Mouse (Mus musculus) heart, embryonic 11.5 days (tissue): ENCODE measurements around the gene Trim16. TPM values are rescaled to one million over a fixed set of nuclear protein-coding genes. Genes with fewer than 3 reads are reported as not detected.

Experiments
- ATAC-seq: fragments of 200-750 bp; cut with Nextera tagmentation; replicated peaks from 2 replicates; pipeline ENCODE4 v1.8.0; 2017; ENCODE audit warnings: moderate library complexity; ENCODE audit not compliant: insufficient number of reproducible peaks, low FRiP score, low TSS enrichment
- H3K27ac ChIP-seq: fragments of 300-500 bp; sonication (generic); 2 replicates; pipeline ENCODE4 v1.5.1; 2014; ENCODE audit warnings: mild to moderate bottlenecking, low read depth, low read length
- H3K27me3 ChIP-seq: fragments of 300-500 bp; sonication (generic); 2 replicates; pipeline ENCODE4 v1.6.1; 2014; ENCODE audit warnings: mild to moderate bottlenecking, low read length, mixed read lengths; ENCODE audit not compliant: control insufficient read depth, insufficient read depth
- H3K36me3 ChIP-seq: fragments of 300-500 bp; sonication (generic); 2 replicates; pipeline ENCODE4 v1.6.1; 2014; ENCODE audit warnings: mild to moderate bottlenecking, low read length, moderate library complexity, mixed read lengths; ENCODE audit not compliant: control insufficient read depth, insufficient read depth
- H3K4me1 ChIP-seq: fragments of 300-500 bp; sonication (generic); 2 replicates; pipeline ENCODE4 v1.6.1; 2014; ENCODE audit warnings: low read length; ENCODE audit not compliant: control insufficient read depth, insufficient read depth
- H3K4me2 ChIP-seq: fragments of 300-500 bp; sonication (generic); 2 replicates; pipeline ENCODE4 v1.6.1; 2014; ENCODE audit warnings: mild to moderate bottlenecking, moderate library complexity
- H3K4me3 ChIP-seq: fragments of 300-500 bp; sonication (generic); 2 replicates; pipeline ENCODE4 v1.5.1; 2014; ENCODE audit warnings: low read depth, low read length
- H3K9ac ChIP-seq: fragments of 300-500 bp; sonication (generic); 2 replicates; pipeline ENCODE4 v1.6.1; 2014; ENCODE audit warnings: mild to moderate bottlenecking, low read depth, low read length, moderate library complexity
- H3K9me3 ChIP-seq: fragments of 300-500 bp; sonication (generic); replicated peaks from 2 replicates; pipeline ENCODE4 v1.6.1; 2016; ENCODE audit warnings: low read length; ENCODE audit not compliant: control insufficient read depth
- WGBS: fragments of 180-500 bp; shearing (Covaris S2); extraction: QIAGEN DNeasy Blood & Tissue Kit; methylation state at CpG from one replicate; pipeline ENCODE4 v1.1.7; 2014; ENCODE audit not compliant: insufficient replicate concordance; 5-methylcytosine and 5-hydroxymethylcytosine counted together
- polyA plus RNA-seq: library from polyadenylated mRNA; unstranded; fragments of >200 nt; fragmentation: Nextera tagmentation; extraction: Ambion mirVana; gene quantifications from 2 replicates; pipeline ENCODE4 v1.2.1, GENCODE M21; 2014

The Trim16 gene
- polyA plus RNA-seq, 1 experiment from 2014 or later = 3.9 TPM

GRCm38 (mm10) chr11:62825222-62826105 is 5.4 kb downstream of the Trim16 start:
- WGBS = 69% methylated on average over 9 of the region's 9 CpGs
- peaks cover 6% of the 10 kb centered on the region; the same call in 1 of the 2 replicates for H3K4me1 ChIP-seq
- no peak overlapping the region for H3K9ac ChIP-seq
- H3K27me3 ChIP-seq = no peaks in the 10 kb centered on the region
- no peak overlapping the region for H3K4me2 ChIP-seq
- ATAC-seq = no peak
- H3K9me3 ChIP-seq = no peaks in the 10 kb centered on the region
- H3K36me3 ChIP-seq = no peaks in the 10 kb centered on the region
- no peak overlapping the region for H3K27ac ChIP-seq
- no peak overlapping the region for H3K4me3 ChIP-seq

- Histone ChIP-seq H3K4me3 (no peak overlapping the region), H3K9me3 (no peaks in the 10 kb centered on the region), H3K27ac (no peak overlapping the region), H3K36me3 (no peaks in the 10 kb centered on the region), H3K4me2 (no peak overlapping the region), H3K4me1 (no peaks in the 10 kb centered on the region), H3K27me3 (no peaks in the 10 kb centered on the region), H3K9ac (no peak overlapping the region)
- ATAC-seq = no peak
- WGBS = 78% methylated on average over 6 of the region's 6 CpGs
These were observed 6.2 kb downstream of the Trim16 start for GRCm38 (mm10) chr11:62826106-62826733.

- Histone ChIP-seq H3K27ac (no peak overlapping the region), H3K4me1 (no peaks in the 10 kb centered on the region), H3K36me3 (no peaks in the 10 kb centered on the region), H3K9ac (no peak overlapping the region), H3K4me2 (no peak overlapping the region), H3K9me3 (no peaks in the 10 kb centered on the region), H3K27me3 (no peaks in the 10 kb centered on the region), H3K4me3 (no peak overlapping the region)
- ATAC-seq = no peak
- 85% methylated on average over 4 of the region's 4 CpGs for WGBS
These were observed 7.1 kb downstream of the Trim16 start for GRCm38 (mm10) chr11:62827135-62827534.

GRCm38 (mm10) chr11:62827911-62828310 is 7.9 kb downstream of the Trim16 start:
- Histone ChIP-seq H3K27ac (no peak overlapping the region), H3K4me2 (no peak overlapping the region), H3K9me3 (no peaks in the 10 kb centered on the region), H3K27me3 (no peaks in the 10 kb centered on the region), H3K9ac (no peak overlapping the region), H3K4me1 (no peaks in the 10 kb centered on the region), H3K4me3 (no peak overlapping the region), H3K36me3 (no peaks in the 10 kb centered on the region)
- ATAC-seq = no peak
- 72% methylated on average over 3 of the region's 3 CpGs for WGBS

- ATAC-seq = no peak
- H3K9me3 ChIP-seq = no peaks in the 10 kb centered on the region
- no peaks in the 10 kb centered on the region for H3K4me1 ChIP-seq
- no peak overlapping the region for H3K4me2 ChIP-seq
- no peaks in the 10 kb centered on the region for H3K27me3 ChIP-seq
- no peaks in the 10 kb centered on the region for H3K36me3 ChIP-seq
- H3K27ac ChIP-seq = no peak overlapping the region
- H3K4me3 ChIP-seq = no peak overlapping the region
- H3K9ac ChIP-seq = no peak overlapping the region
- 82% methylated on average over 2 of the region's 2 CpGs for WGBS
These were observed 10.4 kb downstream of the Trim16 start for GRCm38 (mm10) chr11:62830387-62830786.

- H3K4me3 ChIP-seq = no peak overlapping the region
- H3K9ac ChIP-seq = no peak overlapping the region
- no peaks in the 10 kb centered on the region for H3K36me3 ChIP-seq
- no peak overlapping the region for H3K4me2 ChIP-seq
- H3K9me3 ChIP-seq = no peaks in the 10 kb centered on the region
- no peaks in the 10 kb centered on the region for H3K27me3 ChIP-seq
- no peak for ATAC-seq
- H3K27ac ChIP-seq = no peak overlapping the region
- no peaks in the 10 kb centered on the region for H3K4me1 ChIP-seq
These were observed 11.9 kb downstream of the Trim16 start for GRCm38 (mm10) chr11:62831906-62832305.

- no peak for ATAC-seq
- WGBS = 77% methylated on average over 5 of the region's 5 CpGs
- no peak overlapping the region for H3K4me2 ChIP-seq
- H3K4me1 ChIP-seq = no peaks in the 10 kb centered on the region
- H3K27ac ChIP-seq = no peak overlapping the region
- no peak overlapping the region for H3K4me3 ChIP-seq
- no peak overlapping the region for H3K9ac ChIP-seq
- no peaks in the 10 kb centered on the region for H3K36me3 ChIP-seq
- no peaks in the 10 kb centered on the region for H3K9me3 ChIP-seq
- H3K27me3 ChIP-seq = no peaks in the 10 kb centered on the region
These were observed 24.5 kb downstream of the Trim16 start for GRCm38 (mm10) chr11:62844562-62844961.

- H3K9me3 ChIP-seq = no peaks in the 10 kb centered on the region
- no peak for ATAC-seq
- H3K9ac ChIP-seq = no peak overlapping the region
- no peaks in the 10 kb centered on the region for H3K27me3 ChIP-seq
- H3K4me3 ChIP-seq = no peak overlapping the region
- no peak overlapping the region for H3K4me2 ChIP-seq
- WGBS = 71% methylated on average over 3 of the region's 3 CpGs
- no peaks in the 10 kb centered on the region for H3K36me3 ChIP-seq
- no peak overlapping the region for H3K27ac ChIP-seq
- H3K4me1 ChIP-seq = no peaks in the 10 kb centered on the region
These were observed 25.7 kb downstream of the Trim16 start for GRCm38 (mm10) chr11:62845730-62846129.
